Mouse (Mus musculus) forebrain, embryonic 13.5 days (tissue): Measurements from ENCODE around the gene Ly6g6f. TPM values are rescaled to one million over a fixed set of nuclear protein-coding genes. Genes with fewer than 3 reads are reported as not detected.

ENCODE experiments used
- ATAC-seq: fragments of 200-750 bp; cut with Nextera tagmentation; 2 replicates; pipeline ENCODE4 v1.8.0; 2017
- H3K27ac ChIP-seq: fragments of 300-500 bp; sonication (generic); 2 replicates; pipeline ENCODE4 v1.5.1; 2015; ENCODE audit warnings: inconsistent platforms, mild to moderate bottlenecking, moderate library complexity
- H3K27me3 ChIP-seq: fragments of 300-500 bp; sonication (generic); 2 replicates; pipeline ENCODE4 v1.6.1; 2015; ENCODE audit warnings: mild to moderate bottlenecking, inconsistent platforms
- H3K36me3 ChIP-seq: fragments of 300-500 bp; sonication (generic); 2 replicates; pipeline ENCODE4 v1.6.1; 2015; ENCODE audit warnings: mild to moderate bottlenecking, inconsistent platforms; ENCODE audit not compliant: poor library complexity, severe bottlenecking
- H3K4me1 ChIP-seq: fragments of 300-500 bp; sonication (generic); 2 replicates; pipeline ENCODE4 v1.6.1; 2015; ENCODE audit warnings: inconsistent platforms
- H3K4me2 ChIP-seq: fragments of 300-500 bp; sonication (generic); 2 replicates; pipeline ENCODE4 v1.6.1; 2015; ENCODE audit warnings: inconsistent platforms, mild to moderate bottlenecking, moderate library complexity
- H3K4me3 ChIP-seq: fragments of 300-500 bp; sonication (generic); 2 replicates; pipeline ENCODE4 v1.5.1; 2015; ENCODE audit warnings: mild to moderate bottlenecking, inconsistent platforms
- H3K9ac ChIP-seq: fragments of 300-500 bp; sonication (generic); 2 replicates; pipeline ENCODE4 v1.6.1; 2015; ENCODE audit warnings: mild to moderate bottlenecking, inconsistent platforms
- H3K9me3 ChIP-seq: fragments of 300-500 bp; sonication (generic); replicated peaks from 2 replicates; pipeline ENCODE4 v1.6.1; 2016; ENCODE audit warnings: inconsistent platforms
- WGBS: fragments of 180-500 bp; shearing (Covaris S2); methylation state at CpG from one replicate; pipeline ENCODE4 v1.1.7; 2015; 5-methylcytosine and 5-hydroxymethylcytosine counted together
- polyA plus RNA-seq: library from polyadenylated mRNA; unstranded; fragments of >200 nt; fragmentation: Nextera tagmentation; extraction: Ambion mirVana; gene quantifications from 2 replicates; pipeline ENCODE4 v1.2.1, GENCODE M21; 2015

The Ly6g6f gene
- polyA plus RNA-seq, 1 experiment from 2014 or later: 0.25 TPM

DNA sequence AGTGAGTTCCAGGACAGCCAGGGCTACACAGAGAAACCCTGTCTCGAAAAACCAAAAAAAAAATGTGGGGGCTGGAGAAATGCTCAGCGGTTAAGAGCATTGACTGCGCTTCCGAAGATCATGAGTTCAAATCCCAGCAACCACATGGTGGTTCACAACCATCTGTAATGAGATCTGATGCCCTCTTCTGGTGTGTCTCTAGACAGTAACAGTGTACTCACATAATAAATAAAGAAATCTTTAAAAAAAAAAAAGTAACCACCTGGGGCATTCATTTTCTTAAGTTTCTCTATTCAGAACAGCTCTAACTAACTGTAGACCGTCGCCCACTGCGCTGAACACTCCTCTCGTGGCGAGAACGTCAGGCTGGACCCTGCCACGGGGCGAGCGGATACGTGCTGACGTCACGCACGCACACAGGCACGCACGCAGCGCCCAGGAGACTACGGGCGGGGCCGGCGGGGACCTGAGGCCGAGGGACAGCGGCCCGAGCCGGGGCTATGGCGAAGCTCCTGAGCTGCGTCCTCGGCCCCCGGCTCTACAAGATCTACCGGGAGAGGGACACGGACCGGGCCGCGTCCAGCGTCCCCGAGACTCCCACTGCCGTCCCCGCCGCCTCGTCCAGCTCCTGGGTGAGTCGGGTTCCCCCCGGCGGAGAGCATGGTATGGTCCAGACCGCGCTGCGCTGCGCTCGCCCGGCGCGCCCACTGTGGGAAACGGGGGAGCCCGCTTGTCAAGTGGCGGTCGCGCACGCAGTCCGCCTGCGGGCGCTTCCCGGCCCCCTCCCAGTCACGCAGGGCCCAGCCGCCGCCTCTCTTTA is 3.6 kb upstream of the Ly6g6f start, which contains the start of gene Abhd16a:
Abhd16a (plus strand) TSS at position 439 of the 820 bp plus-strand sequence.
- H3K9me3 ChIP-seq: no peaks in the 10 kb centered on the region
- peak; percentile 98 for ATAC-seq
- H3K4me1 ChIP-seq: peaks cover 19% of the 10 kb centered on the region
- peak within 1 kb of the TSS; percentile 96 for H3K27ac ChIP-seq
- 4% methylated on average over 52 of the region's 67 CpGs for WGBS
- H3K27me3 ChIP-seq: 0 out of 2 replicates have a peak, but pooled peaks cover 3% of the 10 kb centered on the region
- H3K4me3 ChIP-seq: peak within 1 kb of the TSS; percentile 60
- peak within 1 kb of the TSS; percentile 90 for H3K9ac ChIP-seq
- H3K4me2 ChIP-seq: peak within 1 kb of the TSS; percentile 69
- H3K36me3 ChIP-seq: peaks cover 25% of the 10 kb centered on the region

- ATAC-seq: no peak
- 61% methylated on average over 2 of the region's 2 CpGs for WGBS
- Histone ChIP-seq H3K27me3 (0 out of 2 replicates have a peak, but pooled peaks cover 3% of the 10 kb centered on the region), H3K36me3 (peaks cover 17% of the 10 kb centered on the region), H3K4me3 (no peak overlapping the region), H3K9ac (no peak overlapping the region), H3K4me2 (no peak overlapping the region), H3K4me1 (peaks cover 19% of the 10 kb centered on the region), H3K9me3 (no peaks in the 10 kb centered on the region), H3K27ac (no peak overlapping the region)
Observed at GRCm38 (mm10) chr17:35088151-35088550, 2.7 kb upstream of the Ly6g6f start.

DNA sequence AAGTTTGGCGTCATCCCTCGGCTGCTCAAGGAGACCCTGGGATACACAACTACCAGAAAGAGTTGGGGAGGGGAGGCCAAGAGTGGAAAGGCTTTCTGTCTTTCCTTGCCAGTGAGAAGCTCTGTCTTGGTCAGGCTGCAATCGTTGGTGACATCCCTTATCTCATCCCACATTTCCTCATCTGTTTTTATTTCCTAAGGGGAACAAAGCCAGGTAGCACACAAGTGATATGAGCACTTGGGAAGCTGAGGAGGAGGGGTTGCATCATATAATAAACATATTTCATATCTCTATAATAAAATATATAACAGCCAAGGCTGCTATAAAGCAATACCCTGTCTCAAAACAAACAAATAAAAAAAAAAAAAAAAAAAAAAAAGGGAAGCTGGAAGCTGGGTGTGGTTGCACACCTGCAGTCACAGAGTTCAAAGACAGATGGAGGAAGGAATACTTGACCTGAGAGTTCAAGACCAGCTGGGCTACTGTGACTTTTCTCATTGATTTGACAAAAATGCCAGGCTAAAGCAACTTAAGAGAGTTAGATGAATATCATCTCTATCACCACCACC is 1.4 kb downstream of the Ly6g6f start:
- no peak overlapping the region for H3K9ac ChIP-seq
- no peak overlapping the region for H3K27ac ChIP-seq
- no peaks in the 10 kb centered on the region for H3K36me3 ChIP-seq
- H3K4me2 ChIP-seq: no peak overlapping the region
- H3K9me3 ChIP-seq: no peaks in the 10 kb centered on the region
- H3K4me3 ChIP-seq: no peak overlapping the region
- ATAC-seq: no peak
- 0 out of 2 replicates have a peak, but pooled peaks cover 5% of the 10 kb centered on the region for H3K4me1 ChIP-seq
- H3K27me3 ChIP-seq: 0 out of 2 replicates have a peak, but pooled peaks cover 3% of the 10 kb centered on the region
- WGBS: 82% methylated on average over 3 of the region's 3 CpGs

DNA sequence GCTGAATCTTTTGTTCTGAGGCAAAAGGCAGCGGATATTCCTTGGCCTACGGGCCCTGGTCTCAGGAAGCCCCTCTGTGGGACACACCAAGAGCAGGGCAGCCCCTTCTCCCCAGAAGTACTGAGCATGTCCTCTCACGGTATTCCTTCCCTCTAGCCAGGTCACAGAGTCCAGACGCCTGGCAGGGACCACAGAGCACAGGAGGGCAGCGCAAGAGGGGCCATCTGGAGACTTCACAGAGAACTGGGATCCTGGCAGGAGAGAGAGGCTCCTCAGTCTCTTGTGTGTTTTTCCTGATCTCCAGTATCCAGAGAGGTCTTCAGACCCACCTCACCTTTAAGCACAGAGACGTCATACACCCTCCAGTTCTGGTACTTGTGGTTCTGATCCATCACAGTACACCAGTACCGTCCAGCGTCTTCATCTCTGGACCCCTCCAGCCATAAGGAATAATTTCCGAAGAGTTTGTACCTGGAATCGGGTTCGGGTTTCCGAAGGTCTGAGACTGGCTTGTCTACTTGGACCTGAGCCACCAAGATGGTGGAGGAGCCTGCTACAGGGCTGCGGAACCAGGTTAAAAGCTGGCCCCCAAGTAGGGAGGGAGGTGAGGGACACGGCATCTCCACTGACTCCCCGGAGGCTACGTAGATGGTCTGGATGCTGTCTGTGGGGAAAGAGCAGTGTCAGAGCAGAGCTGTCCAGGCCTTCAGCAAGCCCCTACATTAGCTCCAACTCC is 2.4 kb downstream of the Ly6g6f start:
- no peaks in the 10 kb centered on the region for H3K36me3 ChIP-seq
- no peak overlapping the region for H3K9ac ChIP-seq
- no peak overlapping the region for H3K4me3 ChIP-seq
- 0 out of 2 replicates have a peak, but pooled peaks cover 3% of the 10 kb centered on the region for H3K27me3 ChIP-seq
- H3K4me1 ChIP-seq: 0 out of 2 replicates have a peak, but pooled peaks cover 5% of the 10 kb centered on the region
- no peak overlapping the region for H3K4me2 ChIP-seq
- H3K9me3 ChIP-seq: no peaks in the 10 kb centered on the region
- WGBS: 85% methylated on average over 16 of the region's 16 CpGs
- ATAC-seq: no peak
- no peak overlapping the region for H3K27ac ChIP-seq

GRCm38 (mm10) chr17:35080710-35081109 is 4.7 kb downstream of the Ly6g6f start:
- Histone ChIP-seq H3K4me1 (peaks cover 23% of the 10 kb centered on the region), H3K36me3 (no peaks in the 10 kb centered on the region), H3K9ac (no peak overlapping the region), H3K4me2 (no peak overlapping the region), H3K4me3 (no peak overlapping the region), H3K27ac (no peak overlapping the region), H3K27me3 (no peaks in the 10 kb centered on the region), H3K9me3 (no peaks in the 10 kb centered on the region)
- 61% methylated on average over 4 of the region's 4 CpGs for WGBS
- no peak for ATAC-seq

DNA sequence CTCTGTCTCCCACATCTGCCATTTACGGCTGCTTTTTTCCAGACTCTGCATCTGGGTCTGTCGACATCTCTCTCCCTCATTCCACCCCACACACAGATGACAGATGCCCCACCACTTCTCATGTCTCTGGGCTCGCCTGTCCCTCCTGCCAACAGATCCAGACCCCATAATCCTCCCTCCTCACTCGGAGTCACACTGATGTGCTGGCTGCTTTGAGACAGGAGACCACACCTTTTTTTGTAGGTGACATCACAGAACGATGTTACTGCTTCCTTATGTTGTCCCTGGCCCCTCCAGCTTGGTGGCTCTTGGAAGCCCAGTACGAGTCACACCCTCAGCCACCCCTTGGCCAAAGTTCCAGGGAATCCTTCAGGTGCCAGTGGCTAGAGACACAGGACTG is 5.2 kb downstream of the Ly6g6f start:
- ATAC-seq: no peak
- H3K9me3 ChIP-seq: no peaks in the 10 kb centered on the region
- H3K4me3 ChIP-seq: no peak overlapping the region
- WGBS: 75% methylated on average over 6 of the region's 6 CpGs
- H3K4me1 ChIP-seq: peaks cover 23% of the 10 kb centered on the region
- H3K9ac ChIP-seq: no peak overlapping the region
- no peak overlapping the region for H3K27ac ChIP-seq
- H3K27me3 ChIP-seq: no peaks in the 10 kb centered on the region
- H3K4me2 ChIP-seq: no peak overlapping the region
- no peaks in the 10 kb centered on the region for H3K36me3 ChIP-seq

DNA sequence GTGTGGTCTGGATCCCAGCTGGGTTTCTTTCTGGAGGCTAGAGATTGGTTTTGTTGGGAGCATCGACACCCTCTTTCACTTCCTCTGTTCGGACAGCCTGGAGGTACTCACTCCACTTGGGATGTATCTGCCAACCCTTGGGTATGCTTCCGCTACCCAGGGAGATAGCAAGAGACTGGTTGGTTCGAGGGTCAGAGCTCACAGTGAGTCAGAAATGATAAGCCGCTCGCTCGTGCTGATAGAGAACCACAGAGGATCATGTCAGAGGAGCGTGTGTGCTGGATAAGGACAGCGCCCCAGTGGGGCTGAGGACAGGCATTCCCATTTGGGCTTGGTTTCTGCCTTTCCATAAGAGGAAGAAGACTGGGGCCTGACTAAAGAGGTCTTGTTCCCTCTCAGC is 5.6 kb downstream of the Ly6g6f start:
- no peak for ATAC-seq

DNA sequence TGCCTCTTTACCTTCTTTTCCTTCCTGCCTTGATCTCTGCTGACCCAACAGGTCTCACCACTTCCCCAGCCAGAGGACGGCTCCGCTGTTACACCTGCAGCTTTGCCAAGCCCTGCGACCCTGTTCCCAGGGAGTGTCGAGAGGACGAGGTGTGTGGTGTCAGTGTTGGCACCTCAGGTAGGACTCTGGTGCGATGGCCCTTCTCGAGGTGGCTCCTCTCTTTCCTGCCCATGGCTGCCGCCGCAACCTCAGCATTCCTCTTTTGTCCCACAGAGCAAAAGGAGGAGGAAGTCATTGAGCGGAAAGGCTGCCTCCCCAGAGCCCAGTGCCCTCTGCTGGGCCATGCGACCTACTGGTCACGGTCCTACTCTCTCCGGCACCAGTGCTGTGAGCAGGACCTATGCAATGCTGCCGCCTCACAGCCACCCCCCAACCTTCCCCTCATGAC is 7.6 kb downstream of the Ly6g6f start, which contains the start of gene Ly6g6d:
Ly6g6d (minus strand) TSS at position 280 of the 448 bp plus-strand sequence.
- peaks cover 23% of the 10 kb centered on the region for H3K4me1 ChIP-seq
- no peaks in the 10 kb centered on the region for H3K9me3 ChIP-seq
- WGBS: 13% methylated on average over 14 of the region's 14 CpGs
- H3K27ac ChIP-seq: peak within 1 kb of the TSS; percentile 44; the same call in 1 of the 2 replicates
- peak within 1 kb of the TSS; percentile 16 for H3K4me3 ChIP-seq
- H3K9ac ChIP-seq: peak within 1 kb of the TSS; percentile 43
- no peaks in the 10 kb centered on the region for H3K36me3 ChIP-seq
- H3K4me2 ChIP-seq: peak within 1 kb of the TSS; percentile 46
- no peaks in the 10 kb centered on the region for H3K27me3 ChIP-seq
- ATAC-seq: peak; percentile 50; the same call in 1 of the 2 replicates

More for the DNA sequence above, 5.6 kb downstream of the Ly6g6f start:
- H3K27ac ChIP-seq: no peak overlapping the region; the same call in 1 of the 2 replicates
- H3K36me3 ChIP-seq: no peaks in the 10 kb centered on the region
- H3K27me3 ChIP-seq: no peaks in the 10 kb centered on the region
- no peak overlapping the region for H3K4me3 ChIP-seq
- H3K4me2 ChIP-seq: no peak overlapping the region
- no peak overlapping the region for H3K9ac ChIP-seq
- H3K9me3 ChIP-seq: no peaks in the 10 kb centered on the region
- 68% methylated on average over 9 of the region's 9 CpGs for WGBS
- H3K4me1 ChIP-seq: peaks cover 23% of the 10 kb centered on the region

DNA sequence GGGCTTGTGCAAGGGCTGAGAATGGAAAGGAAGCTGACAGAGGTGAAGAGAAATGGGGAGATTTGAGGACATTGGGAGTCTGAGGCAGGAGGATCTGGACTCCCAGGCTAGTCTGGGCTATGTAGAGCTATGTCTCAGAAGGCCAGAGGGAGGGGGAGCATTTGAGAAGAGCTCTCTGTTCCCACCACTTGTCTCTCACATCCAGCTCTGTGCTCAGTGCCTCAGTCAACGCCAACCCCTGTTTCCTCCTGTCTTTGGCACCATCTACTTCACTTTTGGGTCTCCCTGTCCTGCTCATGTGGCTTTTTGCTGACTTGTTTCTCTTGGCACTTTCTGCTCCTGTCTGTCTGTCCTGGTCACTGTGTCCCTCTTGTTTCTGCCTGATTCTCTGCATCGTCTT is 8.1 kb downstream of the Ly6g6f start:
- Histone ChIP-seq H3K27ac (peak overlapping the region; percentile 44; the same call in 1 of the 2 replicates), H3K36me3 (no peaks in the 10 kb centered on the region), H3K4me3 (peak overlapping the region; percentile 16; the same call in 1 of the 2 replicates), H3K4me2 (peak overlapping the region; percentile 46), H3K4me1 (peaks cover 23% of the 10 kb centered on the region), H3K27me3 (no peaks in the 10 kb centered on the region), H3K9me3 (no peaks in the 10 kb centered on the region), H3K9ac (peak overlapping the region; percentile 43)
- ATAC-seq: peak; percentile 52; the same call in 1 of the 2 replicates
- 44% methylated on average over 2 of the region's 2 CpGs for WGBS

GRCm38 (mm10) chr17:35076507-35077176 is 8.8 kb downstream of the Ly6g6f start, which contains the start of gene Ly6g6e:
Gene Ly6g6e, plus strand, starts transcription at chr17:35076902.
- WGBS: 29% methylated on average over 10 of the region's 10 CpGs
- Histone ChIP-seq H3K27me3 (no peaks in the 10 kb centered on the region), H3K36me3 (no peaks in the 10 kb centered on the region), H3K4me1 (peaks cover 23% of the 10 kb centered on the region), H3K9me3 (no peaks in the 10 kb centered on the region), H3K4me2 (peak within 1 kb of the TSS; percentile 46), H3K9ac (peak within 1 kb of the TSS; percentile 43), H3K4me3 (peak within 1 kb of the TSS; percentile 16), H3K27ac (peak within 1 kb of the TSS; percentile 44; the same call in 1 of the 2 replicates)
- ATAC-seq: peak; percentile 79; the same call in 1 of the 2 replicates

- H3K27ac ChIP-seq: no peak overlapping the region
- ATAC-seq: no peak
- no peak overlapping the region for H3K4me3 ChIP-seq
- H3K36me3 ChIP-seq: no peaks in the 10 kb centered on the region
- no peaks in the 10 kb centered on the region for H3K27me3 ChIP-seq
- H3K4me2 ChIP-seq: no peak overlapping the region
- no peak overlapping the region; the same call in 1 of the 2 replicates for H3K9ac ChIP-seq
- WGBS: 58% methylated on average over 17 of the region's 17 CpGs
- peaks cover 18% of the 10 kb centered on the region for H3K4me1 ChIP-seq
- H3K9me3 ChIP-seq: no peaks in the 10 kb centered on the region
Observed at GRCm38 (mm10) chr17:35074097-35074496, 11.3 kb downstream of the Ly6g6f start.
